Mouse (Mus musculus): ENCODE measurements at regions not wholly inside any gene's neighbourhood (a gene's known extent, or its start where the extent isn't known, plus 50 kb on each side); places are given as distances from the start of the nearest gene placed in this dataset.

GRCm38 (mm10) chr19:23089761-23090514 is 51.1 kb upstream of the Klf9 start:
- peak; percentile 40 for DNase-seq

Data from kidney, adult 18-20 months (tissue).